Mouse (Mus musculus): ENCODE measurements at regions not wholly inside any gene's neighbourhood (a gene's known extent, or its start where the extent isn't known, plus 50 kb on each side); places are given as distances from the start of the nearest gene placed in this dataset.

GRCm38 (mm10) chr3:61064720-61065119 lies 62.1 kb downstream of the P2ry1 start:
- DNase-seq (ENCODE audit: extremely low spot score, low read depth, low spot score): no peak

- DNase-seq (ENCODE audit: extremely low spot score, low read depth, low spot score): no peak
Observed at GRCm38 (mm10) chr3:61067067-61067466, 64.5 kb downstream of the P2ry1 start.

- no peak for DNase-seq (ENCODE audit: extremely low spot score, low read depth, low spot score)
Observed at GRCm38 (mm10) chr3:61068229-61068628, 65.6 kb downstream of the P2ry1 start.

GRCm38 (mm10) chr3:61071041-61071440 lies 68.4 kb downstream of the P2ry1 start:
- DNase-seq (ENCODE audit: extremely low spot score, low read depth, low spot score): no peak

- no peak for DNase-seq (ENCODE audit: extremely low spot score, low read depth, low spot score)
Observed at GRCm38 (mm10) chr3:61072330-61072729, 69.7 kb downstream of the P2ry1 start.

GRCm38 (mm10) chr3:61073103-61073502 lies 70.5 kb downstream of the P2ry1 start:
- no peak for DNase-seq (ENCODE audit: extremely low spot score, low read depth, low spot score)

GRCm38 (mm10) chr3:61073806-61074205 lies 71.2 kb downstream of the P2ry1 start:
- DNase-seq (ENCODE audit: extremely low spot score, low read depth, low spot score): no peak

GRCm38 (mm10) chr3:61075839-61076238 lies 73.2 kb downstream of the P2ry1 start:
- no peak for DNase-seq (ENCODE audit: extremely low spot score, low read depth, low spot score)

- no peak for DNase-seq (ENCODE audit: extremely low spot score, low read depth, low spot score)
Observed at GRCm38 (mm10) chr3:61089931-61090330, 87.3 kb downstream of the P2ry1 start.

GRCm38 (mm10) chr3:61092031-61092430 lies 89.4 kb downstream of the P2ry1 start:
- no peak for DNase-seq (ENCODE audit: extremely low spot score, low read depth, low spot score)

- DNase-seq (ENCODE audit: extremely low spot score, low read depth, low spot score): no peak
Observed at GRCm38 (mm10) chr3:61116364-61116763, 113.8 kb downstream of the P2ry1 start.

GRCm38 (mm10) chr3:61133096-61133495 lies 130.5 kb downstream of the P2ry1 start:
- no peak for DNase-seq (ENCODE audit: extremely low spot score, low read depth, low spot score)

- DNase-seq (ENCODE audit: extremely low spot score, low read depth, low spot score): no peak
Observed at GRCm38 (mm10) chr3:61154087-61154486, 151.5 kb downstream of the P2ry1 start.

GRCm38 (mm10) chr3:61159811-61160210 lies 157.2 kb downstream of the P2ry1 start:
- DNase-seq (ENCODE audit: extremely low spot score, low read depth, low spot score): no peak

- no peak for DNase-seq (ENCODE audit: extremely low spot score, low read depth, low spot score)
Observed at GRCm38 (mm10) chr3:61161384-61161783, 158.8 kb downstream of the P2ry1 start.

GRCm38 (mm10) chr3:61185789-61186188 lies 175.6 kb upstream of the Rap2b start:
- DNase-seq (ENCODE audit: extremely low spot score, low read depth, low spot score): no peak

GRCm38 (mm10) chr3:61188662-61189061 lies 172.8 kb upstream of the Rap2b start:
- DNase-seq (ENCODE audit: extremely low spot score, low read depth, low spot score): no peak

GRCm38 (mm10) chr3:61216562-61216961 lies 144.9 kb upstream of the Rap2b start:
- DNase-seq (ENCODE audit: extremely low spot score, low read depth, low spot score): no peak

GRCm38 (mm10) chr3:61224505-61224904 lies 136.9 kb upstream of the Rap2b start:
- DNase-seq (ENCODE audit: extremely low spot score, low read depth, low spot score): no peak

GRCm38 (mm10) chr3:61225054-61225453 lies 136.4 kb upstream of the Rap2b start:
- no peak for DNase-seq (ENCODE audit: extremely low spot score, low read depth, low spot score)

- DNase-seq (ENCODE audit: extremely low spot score, low read depth, low spot score): no peak
Observed at GRCm38 (mm10) chr3:61241380-61241779, 120.1 kb upstream of the Rap2b start.

- peak; percentile 16 for DNase-seq (ENCODE audit: extremely low spot score, low read depth, low spot score)
Observed at GRCm38 (mm10) chr3:61243876-61244527, 117.4 kb upstream of the Rap2b start.

GRCm38 (mm10) chr3:61246429-61246828 lies 115.0 kb upstream of the Rap2b start:
- no peak for DNase-seq (ENCODE audit: extremely low spot score, low read depth, low spot score)

Measured in hindlimb bud, embryonic 11.5 days (tissue).